Mouse (Mus musculus): ENCODE data around the gene Dctn2. TPM values are rescaled to one million over a fixed set of nuclear protein-coding genes. Genes with fewer than 3 reads are reported as not detected.
A peak's percentile ranks its signal among the peaks of the same experiment; 100 is the strongest.

Dctn2 gene
- polyA plus RNA-seq, 1 experiment: 250 TPM

GRCm38 (mm10) chr10:127261706-127262547 lies 4.2 kb upstream of the Dctn2 start:
- no peak overlapping the region for H3K4me2 ChIP-seq (ENCODE audit: low read depth)
- H3ac ChIP-seq (ENCODE audit: control insufficient read depth, insufficient read length): no peak overlapping the region
- H3K4me3 ChIP-seq: no peak overlapping the region
- peaks cover 7% of the 10 kb centered on the region for H3K79me2 ChIP-seq (ENCODE audit: control insufficient read depth, insufficient read depth)
- H3K36me3 ChIP-seq (ENCODE audit: control insufficient read depth, insufficient read depth): no peaks in the 10 kb centered on the region
- H3K27me3 ChIP-seq (ENCODE audit: control insufficient read depth, insufficient read depth, insufficient read length): peaks cover 40% of the 10 kb centered on the region
- TF ChIP-seq TCF3 (IDR thresholded peaks at IDR 0.05; ENCODE audit: insufficient read length, low read depth): no peak
- no peak for TF ChIP-seq REST (IDR thresholded peaks at IDR 0.05; ENCODE audit: insufficient read depth, insufficient read length)
- TF ChIP-seq POLR2A (IDR thresholded peaks at IDR 0.05; ENCODE audit: insufficient read length, low read depth): no peak
- TF ChIP-seq SRF (IDR thresholded peaks at IDR 0.05; ENCODE audit: control insufficient read depth, insufficient read length, low read depth): no peak
- no peak for TF ChIP-seq POLR2AphosphoS2 (IDR thresholded peaks at IDR 0.05; ENCODE audit: insufficient read length, low read depth)
- no peak for TF ChIP-seq MAX (IDR thresholded peaks at IDR 0.05; ENCODE audit: low read depth)
- no peak for TF ChIP-seq MYOD1 (IDR thresholded peaks at IDR 0.05; ENCODE audit: control insufficient read depth in 1 of 3, insufficient read length in 2 of 3, low read depth in 2 of 3)
- TF ChIP-seq TCF12 (IDR thresholded peaks at IDR 0.05; ENCODE audit: insufficient read depth, poor library complexity, severe bottlenecking): no peak
- no peak for TF ChIP-seq USF1 (IDR thresholded peaks at IDR 0.05; ENCODE audit: low read depth)
- TF ChIP-seq E2F4 (IDR thresholded peaks at IDR 0.05; ENCODE audit: insufficient read depth): no peak
- TF ChIP-seq CEBPB (IDR thresholded peaks at IDR 0.05; ENCODE audit: insufficient read depth, poor library complexity, severe bottlenecking): no peak
- TF ChIP-seq MYOG (IDR thresholded peaks at IDR 0.05; ENCODE audit: control insufficient read depth in 1 of 3, insufficient read depth in 1 of 3, insufficient read length in 2 of 3, low read depth in 2 of 3): no peak

DNA sequence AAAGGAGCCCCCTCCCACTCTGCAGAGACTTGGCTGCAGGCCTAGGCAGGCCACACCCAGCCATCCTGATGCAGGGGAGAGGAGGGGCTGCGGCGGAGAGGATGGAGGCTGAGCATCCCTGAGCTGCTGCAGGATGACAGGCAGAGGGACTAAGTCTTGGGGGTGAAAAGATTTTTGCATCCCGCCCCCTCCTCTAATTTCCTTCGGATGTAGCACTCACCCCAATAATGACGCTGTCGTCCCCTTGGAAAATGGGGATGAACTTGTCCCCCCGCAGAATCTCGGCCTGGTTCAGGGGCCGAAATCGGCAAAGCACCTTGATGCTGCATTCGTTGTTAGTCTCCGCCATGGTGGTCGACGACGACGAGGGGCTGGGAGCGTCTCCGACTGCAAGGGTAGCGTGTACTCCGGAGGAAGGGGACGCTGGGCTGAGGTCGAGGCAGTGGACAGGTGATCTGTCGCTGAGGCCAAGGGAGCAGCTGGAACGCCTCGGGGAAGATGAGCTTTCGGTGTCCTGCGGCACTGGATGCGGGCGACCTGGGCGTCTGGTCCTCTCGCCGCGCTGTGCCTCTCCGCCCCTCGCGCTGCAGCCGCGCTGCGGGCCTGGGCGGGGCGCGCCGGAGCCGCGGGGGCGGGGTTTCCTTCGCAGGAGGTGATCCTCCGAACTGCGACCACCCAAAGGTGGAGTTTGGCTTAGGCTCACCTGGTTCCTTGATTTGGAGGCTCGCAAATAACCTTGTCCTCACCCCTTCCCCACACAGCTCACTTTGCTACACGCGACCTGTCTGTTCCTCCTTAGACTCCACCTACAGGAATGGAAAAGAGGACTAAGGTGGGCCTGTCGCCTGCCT lies 3.4 kb upstream of the Dctn2 start, which contains the start of gene Kif5a:
Gene Kif5a (minus strand): TSS at position 801 of the 851 bp plus-strand sequence.
- TF ChIP-seq CEBPB (IDR thresholded peaks at IDR 0.05; ENCODE audit: insufficient read depth, poor library complexity, severe bottlenecking) (no peak), MYOG (IDR thresholded peaks at IDR 0.05; ENCODE audit: control insufficient read depth in 1 of 3, insufficient read depth in 1 of 3, insufficient read length in 2 of 3, low read depth in 2 of 3) (no peak), MAX (IDR thresholded peaks at IDR 0.05; ENCODE audit: low read depth) (no peak), TCF3 (IDR thresholded peaks at IDR 0.05; ENCODE audit: insufficient read length, low read depth) (no peak), MYOD1 (IDR thresholded peaks at IDR 0.05; ENCODE audit: control insufficient read depth in 1 of 3, insufficient read length in 2 of 3, low read depth in 2 of 3) (no peak), POLR2AphosphoS2 (IDR thresholded peaks at IDR 0.05; ENCODE audit: insufficient read length, low read depth) (no peak), SRF (IDR thresholded peaks at IDR 0.05; ENCODE audit: control insufficient read depth, insufficient read length, low read depth) (no peak), E2F4 (IDR thresholded peaks at IDR 0.05; ENCODE audit: insufficient read depth) (no peak), REST (IDR thresholded peaks at IDR 0.05; ENCODE audit: insufficient read depth, insufficient read length) (no peak), POLR2A (IDR thresholded peaks at IDR 0.05; ENCODE audit: insufficient read length, low read depth) (no peak), USF1 (IDR thresholded peaks at IDR 0.05; ENCODE audit: low read depth) (no peak), TCF12 (IDR thresholded peaks at IDR 0.05; ENCODE audit: insufficient read depth, poor library complexity, severe bottlenecking) (no peak)
- Histone ChIP-seq H3K79me2 (ENCODE audit: control insufficient read depth, insufficient read depth) (peaks cover 15% of the 10 kb centered on the region), H3K36me3 (ENCODE audit: control insufficient read depth, insufficient read depth) (no peaks in the 10 kb centered on the region), H3ac (ENCODE audit: control insufficient read depth, insufficient read length) (no peak within 1 kb of the TSS), H3K4me3 (no peak within 1 kb of the TSS), H3K4me2 (ENCODE audit: low read depth) (peak within 1 kb of the TSS; percentile 56), H3K27me3 (ENCODE audit: control insufficient read depth, insufficient read depth, insufficient read length) (peaks cover 33% of the 10 kb centered on the region)

GRCm38 (mm10) chr10:127263631-127264030 lies 2.5 kb upstream of the Dctn2 start:
- no peak overlapping the region for H3K4me2 ChIP-seq (ENCODE audit: low read depth)
- no peak overlapping the region for H3ac ChIP-seq (ENCODE audit: control insufficient read depth, insufficient read length)
- H3K27me3 ChIP-seq (ENCODE audit: control insufficient read depth, insufficient read depth, insufficient read length): peaks cover 27% of the 10 kb centered on the region
- no peak overlapping the region for H3K4me3 ChIP-seq
- H3K36me3 ChIP-seq (ENCODE audit: control insufficient read depth, insufficient read depth): no peaks in the 10 kb centered on the region
- H3K79me2 ChIP-seq (ENCODE audit: control insufficient read depth, insufficient read depth): peaks cover 24% of the 10 kb centered on the region
- TF ChIP-seq TCF12 (IDR thresholded peaks at IDR 0.05; ENCODE audit: insufficient read depth, poor library complexity, severe bottlenecking) (no peak), SRF (IDR thresholded peaks at IDR 0.05; ENCODE audit: control insufficient read depth, insufficient read length, low read depth) (no peak), USF1 (IDR thresholded peaks at IDR 0.05; ENCODE audit: low read depth) (no peak), CEBPB (IDR thresholded peaks at IDR 0.05; ENCODE audit: insufficient read depth, poor library complexity, severe bottlenecking) (no peak), POLR2A (IDR thresholded peaks at IDR 0.05; ENCODE audit: insufficient read length, low read depth) (no peak), E2F4 (IDR thresholded peaks at IDR 0.05; ENCODE audit: insufficient read depth) (no peak), POLR2AphosphoS2 (IDR thresholded peaks at IDR 0.05; ENCODE audit: insufficient read length, low read depth) (no peak), MYOD1 (IDR thresholded peaks at IDR 0.05; ENCODE audit: control insufficient read depth in 1 of 3, insufficient read length in 2 of 3, low read depth in 2 of 3) (no peak), REST (IDR thresholded peaks at IDR 0.05; ENCODE audit: insufficient read depth, insufficient read length) (no peak)

DNA sequence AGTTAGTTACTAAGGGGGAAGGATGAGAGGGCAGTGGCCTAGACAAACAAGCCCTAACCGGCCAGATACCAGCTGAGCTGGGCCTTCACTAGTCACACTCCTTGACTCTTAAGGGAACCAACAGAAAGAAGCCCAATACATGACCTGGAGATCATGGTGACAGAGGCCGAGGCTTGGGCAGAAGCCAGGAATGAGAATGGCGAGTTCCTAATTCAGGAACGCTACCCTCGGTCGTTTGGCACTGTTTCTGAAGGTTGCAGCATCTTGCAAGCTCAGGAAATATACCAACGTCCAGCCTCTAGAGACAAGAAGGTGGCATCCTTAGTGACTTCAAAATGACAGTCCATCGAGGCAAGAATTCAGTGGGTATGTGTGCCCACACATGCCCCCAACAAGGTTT lies 1.8 kb upstream of the Dctn2 start:
- Histone ChIP-seq H3K79me2 (ENCODE audit: control insufficient read depth, insufficient read depth) (peaks cover 31% of the 10 kb centered on the region), H3K4me3 (no peak overlapping the region), H3ac (ENCODE audit: control insufficient read depth, insufficient read length) (no peak overlapping the region), H3K36me3 (ENCODE audit: control insufficient read depth, insufficient read depth) (no peaks in the 10 kb centered on the region), H3K4me2 (ENCODE audit: low read depth) (no peak overlapping the region), H3K27me3 (ENCODE audit: control insufficient read depth, insufficient read depth, insufficient read length) (peaks cover 24% of the 10 kb centered on the region)
- TF ChIP-seq TCF3 (IDR thresholded peaks at IDR 0.05; ENCODE audit: insufficient read length, low read depth) (no peak), CEBPB (IDR thresholded peaks at IDR 0.05; ENCODE audit: insufficient read depth, poor library complexity, severe bottlenecking) (0 out of 2 replicates have a peak, but pooled peaks have one; percentile 13)
